In genomic region chr5:103456794-103457193, GRCm38 (mm10) we compare ENCODE assay signal across 19 mouse cellular contexts. TPM values are rescaled to one million over a fixed set of nuclear protein-coding genes. Genes with fewer than 3 reads are reported as not detected.
DNase-seq lines count a peak whose midpoint lies in the region; ATAC-seq and TF ChIP-seq lines count a peak whose summit lies in the region.
"Had no signal": no experiment of that assay in that cellular context is flagged by ENCODE, and none has a peak within 500 bp of the region (broad histone marks: within the 10 kb centered on the region; RNA-seq: fewer than 3 reads in every experiment).

No protein-coding gene starts in this region.

- H3K27me3 ChIP-seq in heart, adult 2 months (ENCODE audit: control insufficient read depth, insufficient read depth, low read length), result no peaks in the 10 kb centered on the region
- no peaks in the 10 kb centered on the region for H3K27me3 ChIP-seq in liver, postnatal 0 days (ENCODE audit: insufficient read depth, low read length)
- H3K27me3 ChIP-seq: embryonic facial prominence, embryonic 15.5 days; hindbrain, embryonic 12.5 days; midbrain, embryonic 15.5 days had no signal

- no peak for TF ChIP-seq POLR2A in heart, adult 2 months (IDR thresholded peaks at IDR 0.05; ENCODE audit: insufficient read depth, low read depth, low read length)

- DNase-seq in heart, adult 2 months, result no peak
- no peak for DNase-seq in heart, postnatal 10 days
- DNase-seq in liver, postnatal 0 days, result no peak
- no peak for DNase-seq in liver
- peak; percentile 36 for DNase-seq in CD4-positive, CD25-positive, alpha-beta regulatory T cell, adult 2 months (ENCODE audit: low read depth, low spot score)
- no peak for DNase-seq in Muller cell, postnatal 12 days (ENCODE audit: inconsistent ontology term)
- DNase-seq in frontal cortex, postnatal 36 days (ENCODE audit: low spot score in 2 of 2), result no peak
- DNase-seq: adrenal gland, postnatal 36 days; cerebellum, adult 9-10 months; kidney, postnatal 25 days; lung, postnatal 36 days; thymus, postnatal 25 days had no signal

- no peak for TF ChIP-seq EP300 in heart, adult 2 months (IDR thresholded peaks at IDR 0.05; ENCODE audit: insufficient read depth, low read depth, low read length)
- no peak for TF ChIP-seq EP300 in liver, postnatal 0 days (IDR thresholded peaks at IDR 0.05; ENCODE audit: low read depth)

- H3K27ac ChIP-seq in heart, adult 2 months, result no peak overlapping the region
- H3K27ac ChIP-seq in liver, postnatal 0 days (ENCODE audit: low read depth), result no peak overlapping the region
- H3K27ac ChIP-seq: embryonic facial prominence, embryonic 15.5 days; heart, embryonic 10.5 days; hindbrain, embryonic 12.5 days; limb, embryonic 10.5 days; midbrain, embryonic 15.5 days had no signal

- no peaks in the 10 kb centered on the region for H3K4me1 ChIP-seq in heart, adult 2 months (ENCODE audit: control insufficient read depth, insufficient read depth, low read length)
- no peaks in the 10 kb centered on the region for H3K4me1 ChIP-seq in liver, postnatal 0 days (ENCODE audit: insufficient read depth)
- H3K4me1 ChIP-seq: midbrain, embryonic 15.5 days had no signal

- WGBS in heart, adult 2 months, result 80% methylated on average over 1 of the region's 1 CpGs
- WGBS in liver, postnatal 0 days (ENCODE audit: insufficient replicate concordance), result 74% methylated on average over 1 of the region's 1 CpGs

- no peaks in the 10 kb centered on the region for H3K79me2 ChIP-seq in heart, adult 2 months (replicated peaks; ENCODE audit: control insufficient read depth, insufficient read depth, low read length)

- TF ChIP-seq CTCF in heart, adult 2 months (IDR thresholded peaks at IDR 0.05), result peak; percentile 36
- peak; percentile 14; the same call in 1 of the 2 replicates for TF ChIP-seq CTCF in liver, postnatal 0 days (IDR thresholded peaks at IDR 0.05; ENCODE audit: low read depth)

- H3K4me3 ChIP-seq in heart, adult 2 months, result no peak overlapping the region
- H3K4me3 ChIP-seq in liver, postnatal 0 days (ENCODE audit: low read depth, low read length), result no peak overlapping the region
- H3K4me3 ChIP-seq: embryonic facial prominence, embryonic 15.5 days; heart, embryonic 10.5 days; hindbrain, embryonic 12.5 days; limb, embryonic 10.5 days; midbrain, embryonic 15.5 days had no signal

- H3K9ac ChIP-seq in heart, adult 2 months (ENCODE audit: low read depth, low read length), result no peak overlapping the region
- no peak overlapping the region for H3K9ac ChIP-seq in liver, postnatal 0 days (replicated peaks)
- H3K9ac ChIP-seq: embryonic facial prominence, embryonic 15.5 days; hindbrain, embryonic 12.5 days; midbrain, embryonic 15.5 days had no signal

- H3K9me3 ChIP-seq in liver, postnatal 0 days (ENCODE audit: low read length), result no peaks in the 10 kb centered on the region
- H3K9me3 ChIP-seq: embryonic facial prominence, embryonic 15.5 days; heart, embryonic 10.5 days; hindbrain, embryonic 12.5 days; limb, embryonic 10.5 days; midbrain, embryonic 15.5 days had no signal

- no peak overlapping the region for H3K4me2 ChIP-seq in liver, postnatal 0 days (ENCODE audit: low read depth, low read length)
- H3K4me2 ChIP-seq: embryonic facial prominence, embryonic 15.5 days; hindbrain, embryonic 12.5 days; midbrain, embryonic 15.5 days had no signal

- H3K36me3 ChIP-seq in heart, adult 2 months (ENCODE audit: control insufficient read depth, insufficient read depth, low read length), result no peaks in the 10 kb centered on the region
- H3K36me3 ChIP-seq in liver, postnatal 0 days (replicated peaks; ENCODE audit: insufficient read depth, low read length), result no peaks in the 10 kb centered on the region
- H3K36me3 ChIP-seq: embryonic facial prominence, embryonic 15.5 days; heart, embryonic 10.5 days; hindbrain, embryonic 12.5 days; limb, embryonic 10.5 days; midbrain, embryonic 15.5 days had no signal

- no peak for ATAC-seq in liver, postnatal 0 days
- peak; percentile 46 for ATAC-seq in inflammation-experienced regulatory T-cells, adult 6 months
- ATAC-seq: forebrain, embryonic 16.5 days; midbrain, embryonic 15.5 days had no signal

- intact Hi-C loops in heart, adult 2 months (cut with DNase I), result loop anchor here (1.0 kb wide), 1 partner anchor 100 kb away; no protein-coding TSS in a partner anchor
- intact Hi-C loops in heart, postnatal 10 days (cut with DNase I), result loop anchor here (1.0 kb wide), 1 partner anchor 100 kb away; no protein-coding TSS in a partner anchor

RNA-seq across cellular contexts. Expression of gene Ptpn13, which starts 31.8 kb away (rescaled TPM):
- total RNA-seq in heart, adult 2 months (2021), result 1 to 10 TPM; 5.3 to 5.8 TPM
- polyA plus RNA-seq in heart, adult 2 months (2012; rRNA removed), result 2.1 and 3.6 TPM in 2 replicates
- total RNA-seq in heart, postnatal 10 days (2021), result 1 to 10 TPM; 9.8 TPM
- polyA plus RNA-seq in liver, postnatal 0 days (2015; fragmentation: Nextera tagmentation; extraction: Ambion mirVana), result 0.38 and 0.43 TPM in 2 replicates
- 10 to 100 TPM; 19.1 to 30.1 (median 25.2) TPM for polyA plus RNA-seq in inflammation-experienced regulatory T-cells, adult 6 months (2017; shearing (Covaris generic))
